Comparison of ENCODE assay signal across 31 mouse cellular contexts in genomic region chr1:161744855-161745254, GRCm38 (mm10). TPM values are rescaled to one million over a fixed set of nuclear protein-coding genes. Genes with fewer than 3 reads are reported as not detected.
DNase-seq lines count a peak whose midpoint lies in the region; ATAC-seq and TF ChIP-seq lines count a peak whose summit lies in the region.
"Had no signal": no experiment of that assay in that cellular context is flagged by ENCODE, and none has a peak within 500 bp of the region (broad histone marks: within the 10 kb centered on the region; RNA-seq: fewer than 3 reads in every experiment).

No protein-coding gene starts in this region.

- no peak for TF ChIP-seq RAD21 in MEL (IDR thresholded peaks at IDR 0.05; ENCODE audit: low read depth, low read length)

- peaks cover 0 to 3% of the 10 kb centered on the region in 2 experiments; a peak in 1 of 4 replicates for H3K27me3 ChIP-seq in MEL (ENCODE audit: control insufficient read depth in 1 of 2, insufficient read depth in 2 of 2, low read length in 2 of 2)
- H3K27me3 ChIP-seq in forebrain, postnatal 0 days (ENCODE audit: insufficient read depth, low read length): no peaks in the 10 kb centered on the region
- H3K27me3 ChIP-seq: embryonic facial prominence, embryonic 13.5 days; forebrain, embryonic 12.5 days; forebrain, embryonic 15.5 days; intestine, embryonic 15.5 days had no signal

- peak; percentile 51 for ATAC-seq in inflammation-experienced regulatory T-cells, adult 6 months
- ATAC-seq in forebrain, postnatal 0 days: no peak
- ATAC-seq: forebrain, embryonic 15.5 days; intestine, embryonic 15.5 days; Patski had no signal

- H3K79me2 ChIP-seq in MEL (ENCODE audit: control insufficient read depth, insufficient read depth, low read length, poor library complexity): no peaks in the 10 kb centered on the region

- no peak overlapping the region for H3K27ac ChIP-seq in MEL (ENCODE audit: control insufficient read depth, low read depth, low read length)
- H3K27ac ChIP-seq in forebrain, postnatal 0 days (ENCODE audit: low read depth, low read length): no peak overlapping the region
- H3K27ac ChIP-seq: embryonic facial prominence, embryonic 13.5 days; forebrain, embryonic 12.5 days; forebrain, embryonic 15.5 days; heart, adult 2 months; heart, embryonic 10.5 days; heart, embryonic 13.5 days; hindbrain, embryonic 14.5 days; intestine, embryonic 15.5 days had no signal

- 95% methylated on average over 4 of the region's 4 CpGs for WGBS in forebrain, postnatal 0 days

- peaks cover 0 to 13% of the 10 kb centered on the region in 2 experiments; a peak in 2 of 4 replicates for H3K36me3 ChIP-seq in MEL (ENCODE audit: control insufficient read depth in 1 of 2, insufficient read depth in 2 of 2, low read length in 2 of 2)
- H3K36me3 ChIP-seq in forebrain, postnatal 0 days (ENCODE audit: insufficient read depth): no peaks in the 10 kb centered on the region
- H3K36me3 ChIP-seq: embryonic facial prominence, embryonic 13.5 days; forebrain, embryonic 12.5 days; forebrain, embryonic 15.5 days; heart, embryonic 10.5 days; heart, embryonic 13.5 days; intestine, embryonic 15.5 days had no signal

- no peak overlapping the region for H3K4me3 ChIP-seq in MEL (ENCODE audit: control insufficient read depth in 1 of 2, insufficient read depth in 1 of 2, low read depth in 2 of 2, low read length in 2 of 2)
- no peak overlapping the region for H3K4me3 ChIP-seq in forebrain, postnatal 0 days (ENCODE audit: low read depth, low read length)
- H3K4me3 ChIP-seq: embryonic facial prominence, embryonic 13.5 days; erythroblast, embryonic 14.5 days; forebrain, embryonic 12.5 days; forebrain, embryonic 15.5 days; heart, adult 2 months; heart, embryonic 10.5 days; heart, embryonic 13.5 days; intestine, embryonic 15.5 days had no signal

- no peak overlapping the region for H3K9ac ChIP-seq in MEL (ENCODE audit: control insufficient read depth, low read depth, low read length, poor library complexity, severe bottlenecking)
- no peak overlapping the region for H3K9ac ChIP-seq in forebrain, postnatal 0 days
- H3K9ac ChIP-seq: embryonic facial prominence, embryonic 13.5 days; forebrain, embryonic 12.5 days; forebrain, embryonic 15.5 days; heart, embryonic 13.5 days; hindbrain, embryonic 14.5 days; intestine, embryonic 15.5 days had no signal

- H3K4me1 ChIP-seq in MEL (ENCODE audit: control insufficient read depth in 1 of 2, insufficient read depth in 2 of 2, low read length in 2 of 2): peaks cover 0 to 26% of the 10 kb centered on the region in 2 experiments; a peak in 2 of 4 replicates
- H3K4me1 ChIP-seq in forebrain, postnatal 0 days (ENCODE audit: insufficient read depth): no peaks in the 10 kb centered on the region
- H3K4me1 ChIP-seq: embryonic facial prominence, embryonic 13.5 days; forebrain, embryonic 12.5 days; forebrain, embryonic 15.5 days; heart, embryonic 10.5 days; heart, embryonic 13.5 days; intestine, embryonic 15.5 days had no signal

- DNase-seq in CD4-positive helper T cell, adult 2 months (ENCODE audit: low read depth, low spot score): peak; percentile 56
- DNase-seq in MEL (ENCODE audit: low read depth, low spot score): peak; percentile 59
- DNase-seq in naive thymus-derived CD4-positive, alpha-beta T cell, adult 2 months (ENCODE audit: low read depth): peak; percentile 52
- no peak for DNase-seq in B cell, adult 2 months
- DNase-seq in gastrocnemius, postnatal 10 days: no peak
- DNase-seq in forebrain, postnatal 0 days: no peak
- DNase-seq: adrenal gland, adult 2 months; adrenal gland, postnatal 14 days; cerebellum, adult 11 months; cerebellum, adult 2 months; cerebellum, adult 9-11 months; cerebellum, postnatal 25 days; gastrocnemius, postnatal 25 days; heart, adult 2 months; heart, postnatal 14 days; heart, postnatal 4 days; kidney, adult 11 months had no signal

- TF ChIP-seq POLR2A in MEL (IDR thresholded peaks at IDR 0.05; ENCODE audit: control insufficient read depth in 1 of 2, insufficient read depth in 1 of 2, low read depth in 1 of 2, low read length in 2 of 2, poor library complexity in 1 of 2): no peak

- no peak overlapping the region for H3K4me2 ChIP-seq in forebrain, postnatal 0 days (ENCODE audit: low read depth)
- H3K4me2 ChIP-seq: embryonic facial prominence, embryonic 13.5 days; forebrain, embryonic 12.5 days; forebrain, embryonic 15.5 days; heart, embryonic 13.5 days; hindbrain, embryonic 14.5 days; intestine, embryonic 15.5 days had no signal

- TF ChIP-seq EP300 in MEL (IDR thresholded peaks at IDR 0.05; ENCODE audit: low read depth in 1 of 2, low read length in 2 of 2): no peak

- no peaks in the 10 kb centered on the region for H3K9me3 ChIP-seq in MEL (replicated peaks; ENCODE audit: insufficient read depth, low read length)
- no peaks in the 10 kb centered on the region for H3K9me3 ChIP-seq in forebrain, postnatal 0 days (ENCODE audit: low read length)
- H3K9me3 ChIP-seq: embryonic facial prominence, embryonic 13.5 days; forebrain, embryonic 12.5 days; forebrain, embryonic 15.5 days; heart, embryonic 10.5 days; heart, embryonic 13.5 days; intestine, embryonic 15.5 days had no signal

- TF ChIP-seq CTCF in MEL (IDR thresholded peaks at IDR 0.05 in 2 of 3, conservative IDR thresholded peaks at IDR 0.05 in 1 of 3; ENCODE audit: control insufficient read depth in 1 of 3, insufficient read depth in 1 of 3, low read depth in 2 of 3, low read length in 3 of 3, poor library complexity in 1 of 3, severe bottlenecking in 1 of 3): no peak
- TF ChIP-seq CTCF in forebrain, postnatal 0 days (IDR thresholded peaks at IDR 0.05; ENCODE audit: low read depth): no peak

TF ChIP-seq in MEL, 35 proteins besides CTCF, POLR2A, EP300 and RAD21:
- TF ChIP-seq GABPA (IDR thresholded peaks at IDR 0.05; ENCODE audit: low read depth, low read length) (no peak), CHD2 (IDR thresholded peaks at IDR 0.05; ENCODE audit: low read length) (no peak), USF2 (IDR thresholded peaks at IDR 0.05; ENCODE audit: borderline replicate concordance in 1 of 2, insufficient read depth in 1 of 2, low read depth in 1 of 2, low read length in 2 of 2) (no peak), SIN3A (IDR thresholded peaks at IDR 0.05; ENCODE audit: low read length) (no peak), ELF1 (IDR thresholded peaks at IDR 0.05; ENCODE audit: low read depth, low read length) (no peak), ZKSCAN1 (IDR thresholded peaks at IDR 0.05; ENCODE audit: low read depth, low read length) (no peak), NRF1 (IDR thresholded peaks at IDR 0.05; ENCODE audit: insufficient read depth, low read depth, low read length, poor library complexity, severe bottlenecking) (no peak), JUND (IDR thresholded peaks at IDR 0.05; ENCODE audit: low read depth, low read length) (no peak), MAZ (IDR thresholded peaks at IDR 0.05; ENCODE audit: low read depth, low read length) (no peak), UBTF (IDR thresholded peaks at IDR 0.05; ENCODE audit: borderline replicate concordance, insufficient read depth, low read depth, low read length) (no peak), MXI1 (IDR thresholded peaks at IDR 0.05; ENCODE audit: low read depth, low read length) (no peak), SMC3 (IDR thresholded peaks at IDR 0.05; ENCODE audit: low read depth, low read length) (no peak), POLR2AphosphoS2 (IDR thresholded peaks at IDR 0.05; ENCODE audit: low read length) (no peak), ZC3H11A (IDR thresholded peaks at IDR 0.05; ENCODE audit: low read depth, low read length) (no peak), CHD1 (IDR thresholded peaks at IDR 0.05; ENCODE audit: low read depth, low read length) (no peak), TCF12 (IDR thresholded peaks at IDR 0.05; ENCODE audit: low read depth, low read length) (no peak), NELFE (IDR thresholded peaks at IDR 0.05; ENCODE audit: low read depth, low read length) (no peak), USF1 (IDR thresholded peaks at IDR 0.05; ENCODE audit: low read depth, low read length) (no peak), TBP (IDR thresholded peaks at IDR 0.05; ENCODE audit: low read depth, low read length) (no peak), GATA1 (IDR thresholded peaks at IDR 0.05; ENCODE audit: low read depth, low read length) (no peak)
TF ChIP-seq in MEL: peak in this region for 0.

RNA-seq across cellular contexts. Expression of gene Fasl, which starts 43.4 kb away (rescaled TPM):
- not detected in 2 replicates for total RNA-seq in MEL (2012; rRNA removed)
- not detected for polyA plus RNA-seq in MEL (2012; ENCODE audit: insufficient read depth in 1 of 2, insufficient read length in 2 of 2, low read depth in 1 of 2, low replicate concordance in 2 of 2, missing spikeins in 1 of 2)
- 10 to 100 TPM; 13.0 to 56.3 (median 19.1) TPM for polyA plus RNA-seq in inflammation-experienced regulatory T-cells, adult 6 months (2017; shearing (Covaris generic))
- not detected for total RNA-seq in gastrocnemius, postnatal 10 days (2021)
- total RNA-seq in forebrain, postnatal 0 days (2014; rRNA removed): 0.10 and 0.15 TPM in 2 replicates
- polyA plus RNA-seq in forebrain, postnatal 0 days (2015; fragmentation: Nextera tagmentation; extraction: Ambion mirVana): not detected in 2 replicates
- total RNA-seq: adrenal gland, adult 2 months; adrenal gland, postnatal 14 days; adrenal gland, postnatal 4 days; common myeloid progenitor, adult 5-6 weeks; gastrocnemius, adult 18-20 months; gastrocnemius, postnatal 25 days; heart, adult 2 months; heart, postnatal 14 days; heart, postnatal 4 days had no signal
- polyA plus RNA-seq: adrenal gland, adult 2 months; embryonic facial prominence, embryonic 13.5 days; erythroblast, embryonic 14.5 days; forebrain, embryonic 12.5 days; heart, embryonic 10.5 days; heart, embryonic 13.5 days; hindbrain, embryonic 11.5 days; hindbrain, embryonic 14.5 days; intestine, embryonic 15.5 days; Patski had no signal

Comparison
In these comparisons a context has a peak if more than half of its experiments do, and no peak if none do; other contexts are left out.
1. DNase-seq: peak in CD4-positive helper T cell, adult 2 months (single experiment), MEL (single experiment) and naive thymus-derived CD4-positive, alpha-beta T cell, adult 2 months (single experiment); none in B cell, adult 2 months (0 of 2), gastrocnemius, postnatal 10 days (single experiment) and forebrain, postnatal 0 days (single experiment).